Mouse (Mus musculus) heart, postnatal 0 days (tissue): ENCODE measurements around the gene 1700074P13Rik.

Experiments
- CTCF ChIP-seq: IDR thresholded peaks from 2 replicates; pipeline ENCODE4 v1.5.1; 2016; ENCODE audit warnings: antibody characterized with exemption, control low read depth, low read depth
- EP300 ChIP-seq: IDR thresholded peaks from 2 replicates; pipeline ENCODE4 v1.6.1; 2016; ENCODE audit warnings: antibody characterized with exemption, low read depth

DNA sequence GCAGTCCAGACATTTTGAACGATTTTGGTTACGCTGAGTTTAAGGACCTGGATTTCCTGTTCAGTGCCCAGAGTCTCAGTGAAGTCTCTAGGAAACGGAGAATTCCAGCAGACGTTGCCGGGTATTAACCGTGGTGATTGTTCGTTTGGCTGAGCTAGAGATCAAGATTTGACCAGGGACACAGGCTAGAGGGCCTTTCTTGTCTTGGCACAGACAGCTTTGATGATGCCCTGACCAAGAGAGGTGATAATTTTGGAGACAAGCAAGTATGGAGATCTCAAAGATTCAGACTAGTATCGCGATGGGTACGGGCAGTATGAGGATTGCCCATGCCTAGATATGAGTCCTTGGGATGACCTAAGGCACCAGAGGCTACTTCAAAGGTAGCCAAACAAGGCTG, at the start of gene 1700074P13Rik:
- TF ChIP-seq CTCF = no peak
- TF ChIP-seq EP300 = no peak
